Mouse (Mus musculus): ENCODE measurements around the gene Paqr8. TPM values are rescaled to one million over a fixed set of nuclear protein-coding genes. Genes with fewer than 3 reads are reported as not detected.

Paqr8 gene
- polyA plus RNA-seq, 1 experiment from 2014 or later, result 2.1 TPM

DNA sequence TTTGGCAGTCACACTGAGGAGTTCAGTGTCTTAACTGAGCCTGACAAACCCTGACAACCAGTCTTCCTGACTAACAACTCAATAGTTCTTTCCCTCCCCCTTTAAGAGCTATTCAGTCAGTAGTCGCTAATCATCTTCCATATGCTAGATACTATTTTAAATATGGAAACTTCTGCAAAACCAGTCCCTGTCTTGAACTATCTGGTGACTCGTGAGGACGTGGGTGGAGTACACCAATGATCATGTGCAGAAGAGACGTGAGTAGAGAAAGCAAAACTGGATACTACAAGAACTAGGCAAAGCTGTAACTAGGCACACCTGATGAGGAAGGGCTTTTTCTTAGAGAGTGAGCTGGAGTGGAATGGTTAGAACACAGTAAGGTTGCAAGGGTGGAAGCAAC lies 35.5 kb downstream of the Paqr8 start:
- no peak for ATAC-seq (replicated peaks; ENCODE audit: low FRiP score, low read depth)
- Histone ChIP-seq H3K4me3 (replicated peaks; ENCODE audit: low read depth, low read length) (no peak overlapping the region), H3K27ac (no peak overlapping the region), H3K9ac (ENCODE audit: low read depth, low read length) (no peak overlapping the region), H3K4me2 (ENCODE audit: low read length) (no peak overlapping the region), H3K9me3 (replicated peaks; ENCODE audit: low read length) (no peaks in the 10 kb centered on the region), H3K36me3 (ENCODE audit: insufficient read depth, low read length) (no peaks in the 10 kb centered on the region), H3K4me1 (replicated peaks; ENCODE audit: insufficient read depth, low read length) (no peaks in the 10 kb centered on the region), H3K27me3 (ENCODE audit: insufficient read depth, low read length) (no peaks in the 10 kb centered on the region)
- no peak for DNase-seq (ENCODE audit: low spot score)
- TF ChIP-seq CTCF (IDR thresholded peaks at IDR 0.05; ENCODE audit: low read depth), result no peak
- 91% methylated on average over 4 of the region's 4 CpGs for WGBS

DNA sequence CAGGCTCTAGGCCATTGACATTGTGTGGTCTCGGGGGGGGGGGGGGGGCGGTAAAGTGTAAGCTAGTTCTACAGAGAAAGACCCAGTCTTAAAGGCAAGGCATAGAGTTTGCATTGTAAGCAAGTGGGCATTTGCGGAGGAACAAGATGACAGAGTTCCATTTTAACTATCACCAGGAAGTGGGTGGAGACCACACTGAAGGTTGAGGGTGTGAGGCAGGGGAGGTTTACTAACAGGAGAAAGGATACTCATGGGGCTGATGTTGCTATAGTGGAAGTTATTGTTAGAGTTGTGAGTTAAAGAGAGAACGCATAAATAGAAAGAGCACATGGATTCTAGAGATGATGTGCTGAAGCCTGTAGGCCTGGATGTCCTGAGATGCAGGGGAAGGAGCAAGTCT lies 36.0 kb downstream of the Paqr8 start:
- H3K36me3 ChIP-seq (ENCODE audit: insufficient read depth, low read length), result no peaks in the 10 kb centered on the region
- no peak overlapping the region for H3K4me3 ChIP-seq (replicated peaks; ENCODE audit: low read depth, low read length)
- no peaks in the 10 kb centered on the region for H3K4me1 ChIP-seq (replicated peaks; ENCODE audit: insufficient read depth, low read length)
- H3K9me3 ChIP-seq (replicated peaks; ENCODE audit: low read length), result no peaks in the 10 kb centered on the region
- DNase-seq (ENCODE audit: low spot score) (no peak), ATAC-seq (replicated peaks; ENCODE audit: low FRiP score, low read depth) (no peak)
- no peak overlapping the region for H3K27ac ChIP-seq
- H3K27me3 ChIP-seq (ENCODE audit: insufficient read depth, low read length), result no peaks in the 10 kb centered on the region
- no peak overlapping the region for H3K4me2 ChIP-seq (ENCODE audit: low read length)
- TF ChIP-seq CTCF (IDR thresholded peaks at IDR 0.05; ENCODE audit: low read depth), result no peak
- H3K9ac ChIP-seq (ENCODE audit: low read depth, low read length), result no peak overlapping the region
- 93% methylated on average over 3 of the region's 4 CpGs for WGBS

DNA sequence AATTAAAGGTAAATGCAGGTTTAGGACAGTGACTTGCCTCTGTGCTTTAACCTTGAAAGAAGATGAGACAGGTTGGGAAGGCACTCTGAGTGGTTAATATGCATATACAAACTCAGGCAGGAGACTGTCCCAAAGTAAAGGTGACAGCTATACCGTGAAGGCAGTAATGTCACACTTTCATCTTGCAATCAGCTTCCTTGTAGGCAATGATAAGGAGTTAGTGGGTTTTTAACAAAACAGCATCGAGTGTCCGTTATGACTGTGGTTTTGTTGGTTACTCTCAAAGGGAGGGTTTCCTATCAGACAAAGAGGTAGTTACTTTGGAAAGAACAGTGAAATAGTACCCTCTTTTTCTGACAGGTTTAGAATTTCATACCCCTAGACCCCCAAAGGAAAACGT lies 38.1 kb downstream of the Paqr8 start:
- Histone ChIP-seq H3K4me2 (ENCODE audit: low read length) (no peak overlapping the region), H3K27ac (no peak overlapping the region), H3K4me1 (replicated peaks; ENCODE audit: insufficient read depth, low read length) (no peaks in the 10 kb centered on the region), H3K36me3 (ENCODE audit: insufficient read depth, low read length) (no peaks in the 10 kb centered on the region), H3K27me3 (ENCODE audit: insufficient read depth, low read length) (no peaks in the 10 kb centered on the region), H3K4me3 (replicated peaks; ENCODE audit: low read depth, low read length) (no peak overlapping the region), H3K9ac (ENCODE audit: low read depth, low read length) (no peak overlapping the region), H3K9me3 (replicated peaks; ENCODE audit: low read length) (no peaks in the 10 kb centered on the region)
- no peak for TF ChIP-seq CTCF (IDR thresholded peaks at IDR 0.05; ENCODE audit: low read depth)
- ATAC-seq (replicated peaks; ENCODE audit: low FRiP score, low read depth) (no peak), DNase-seq (ENCODE audit: low spot score) (no peak)
- WGBS, result 29% methylated on average over 4 of the region's 4 CpGs

DNA sequence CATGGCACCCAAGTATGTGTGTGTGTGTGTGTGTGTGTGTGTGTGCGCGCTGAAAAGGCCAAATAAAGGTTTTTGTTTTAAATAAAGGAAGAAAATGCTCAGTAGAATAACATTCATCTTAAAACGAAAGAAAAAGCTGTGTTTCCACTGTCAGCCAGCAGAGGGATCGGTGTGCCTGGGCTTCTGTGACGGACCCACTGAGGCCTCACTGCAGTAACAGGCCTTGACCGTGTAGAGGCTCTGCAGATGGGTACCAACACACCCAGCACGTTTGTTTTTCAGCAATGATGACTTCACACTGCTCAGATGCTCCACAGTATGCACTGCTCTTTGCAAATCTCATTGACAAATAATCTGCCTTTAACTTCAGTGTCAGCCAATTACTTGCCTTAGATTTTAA lies 43.1 kb downstream of the Paqr8 start:
- H3K4me2 ChIP-seq (ENCODE audit: low read length), result no peak overlapping the region
- H3K4me3 ChIP-seq (replicated peaks; ENCODE audit: low read depth, low read length), result no peak overlapping the region
- no peak overlapping the region for H3K9ac ChIP-seq (ENCODE audit: low read depth, low read length)
- no peaks in the 10 kb centered on the region for H3K4me1 ChIP-seq (replicated peaks; ENCODE audit: insufficient read depth, low read length)
- TF ChIP-seq CTCF (IDR thresholded peaks at IDR 0.05; ENCODE audit: low read depth), result peak; percentile 84
- no peaks in the 10 kb centered on the region for H3K36me3 ChIP-seq (ENCODE audit: insufficient read depth, low read length)
- ATAC-seq (replicated peaks; ENCODE audit: low FRiP score, low read depth), result peak; percentile 84; the same call in 1 of the 2 replicates
- H3K27ac ChIP-seq, result no peak overlapping the region
- H3K9me3 ChIP-seq (replicated peaks; ENCODE audit: low read length), result no peaks in the 10 kb centered on the region
- no peaks in the 10 kb centered on the region for H3K27me3 ChIP-seq (ENCODE audit: insufficient read depth, low read length)
- 20% methylated on average over 7 of the region's 7 CpGs for WGBS
- DNase-seq (ENCODE audit: low spot score), result peak; percentile 81

DNA sequence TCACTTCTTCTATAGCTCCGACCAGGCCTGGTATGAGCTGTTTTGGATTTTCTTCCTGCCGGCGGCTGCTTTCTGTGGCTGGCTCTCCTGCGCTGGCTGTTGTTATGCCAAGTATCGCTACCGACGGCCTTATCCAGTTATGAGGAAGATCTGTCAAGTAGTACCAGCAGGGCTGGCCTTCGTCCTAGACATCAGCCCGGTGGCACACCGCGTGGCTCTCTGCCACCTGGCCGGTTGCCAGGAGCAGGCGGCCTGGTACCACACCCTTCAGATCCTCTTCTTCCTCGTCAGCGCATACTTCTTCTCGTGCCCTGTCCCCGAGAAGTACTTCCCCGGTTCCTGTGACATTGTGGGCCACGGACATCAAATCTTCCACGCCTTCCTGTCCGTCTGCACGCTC lies 44.7 kb downstream of the Paqr8 start:
- Histone ChIP-seq H3K36me3 (ENCODE audit: insufficient read depth, low read length) (no peaks in the 10 kb centered on the region), H3K9me3 (replicated peaks; ENCODE audit: low read length) (no peaks in the 10 kb centered on the region), H3K27ac (no peak overlapping the region), H3K4me2 (ENCODE audit: low read length) (no peak overlapping the region), H3K27me3 (ENCODE audit: insufficient read depth, low read length) (no peaks in the 10 kb centered on the region), H3K9ac (ENCODE audit: low read depth, low read length) (no peak overlapping the region), H3K4me3 (replicated peaks; ENCODE audit: low read depth, low read length) (no peak overlapping the region), H3K4me1 (replicated peaks; ENCODE audit: insufficient read depth, low read length) (no peaks in the 10 kb centered on the region)
- 92% methylated on average over 22 of the region's 22 CpGs for WGBS
- DNase-seq (ENCODE audit: low spot score) (no peak), ATAC-seq (replicated peaks; ENCODE audit: low FRiP score, low read depth) (no peak)
- no peak for TF ChIP-seq CTCF (IDR thresholded peaks at IDR 0.05; ENCODE audit: low read depth)

DNA sequence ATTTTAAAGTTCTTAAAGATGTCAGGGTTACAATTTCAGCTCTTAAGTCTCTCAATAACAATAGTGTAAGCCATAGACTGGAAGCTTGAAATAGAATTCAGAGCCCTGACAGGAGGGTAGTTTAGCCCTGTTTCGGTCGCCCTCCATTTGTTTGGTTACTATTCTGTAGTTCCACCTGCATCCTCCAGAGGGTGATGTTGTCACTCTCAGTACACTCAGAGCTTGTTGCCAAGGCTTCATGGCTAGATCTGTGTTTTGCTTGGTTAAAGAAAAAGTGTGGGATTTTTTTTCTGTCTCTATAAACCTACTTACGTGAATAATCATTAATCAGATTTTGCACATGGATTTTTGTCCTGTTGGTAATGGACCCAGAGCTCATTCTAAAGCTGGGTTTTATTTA lies 48.6 kb downstream of the Paqr8 start:
- DNase-seq (ENCODE audit: low spot score) (peak; percentile 87), ATAC-seq (replicated peaks; ENCODE audit: low FRiP score, low read depth) (no peak)
- Histone ChIP-seq H3K9me3 (replicated peaks; ENCODE audit: low read length) (no peaks in the 10 kb centered on the region), H3K4me3 (replicated peaks; ENCODE audit: low read depth, low read length) (no peak overlapping the region), H3K27me3 (ENCODE audit: insufficient read depth, low read length) (no peaks in the 10 kb centered on the region), H3K27ac (no peak overlapping the region), H3K4me1 (replicated peaks; ENCODE audit: insufficient read depth, low read length) (no peaks in the 10 kb centered on the region), H3K9ac (ENCODE audit: low read depth, low read length) (no peak overlapping the region), H3K36me3 (ENCODE audit: insufficient read depth, low read length) (no peaks in the 10 kb centered on the region), H3K4me2 (ENCODE audit: low read length) (no peak overlapping the region)
- WGBS, result 27% methylated on average over 3 of the region's 3 CpGs
- TF ChIP-seq CTCF (IDR thresholded peaks at IDR 0.05; ENCODE audit: low read depth), result peak; percentile 94

DNA sequence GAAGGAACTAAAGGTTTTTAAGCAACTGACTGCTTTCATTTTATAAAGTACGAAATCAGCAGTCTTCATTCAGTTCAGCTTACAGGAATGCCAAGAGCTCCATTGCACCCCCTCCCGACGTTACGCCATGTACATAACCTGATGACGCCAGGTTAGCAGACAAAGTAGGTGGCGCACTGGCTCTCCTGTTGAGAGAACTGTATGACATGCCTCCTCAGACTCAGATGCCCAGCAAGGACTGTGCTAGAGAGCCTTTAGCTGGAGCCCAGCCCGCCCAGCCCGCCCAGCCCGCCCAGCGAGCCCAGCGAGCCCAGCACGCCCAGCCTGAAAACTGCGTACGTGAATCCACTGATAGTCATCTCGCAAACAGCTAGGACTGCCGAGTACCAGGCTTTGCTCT lies 49.7 kb downstream of the Paqr8 start:
- H3K4me2 ChIP-seq (ENCODE audit: low read length), result no peak overlapping the region
- TF ChIP-seq CTCF (IDR thresholded peaks at IDR 0.05; ENCODE audit: low read depth), result peak; percentile 36; the same call in 1 of the 2 replicates
- H3K9me3 ChIP-seq (replicated peaks; ENCODE audit: low read length), result no peaks in the 10 kb centered on the region
- no peak for DNase-seq (ENCODE audit: low spot score)
- no peaks in the 10 kb centered on the region for H3K36me3 ChIP-seq (ENCODE audit: insufficient read depth, low read length)
- ATAC-seq (replicated peaks; ENCODE audit: low FRiP score, low read depth), result no peak; the same call in 1 of the 2 replicates
- no peak overlapping the region for H3K9ac ChIP-seq (ENCODE audit: low read depth, low read length)
- no peaks in the 10 kb centered on the region for H3K4me1 ChIP-seq (replicated peaks; ENCODE audit: insufficient read depth, low read length)
- no peak overlapping the region for H3K4me3 ChIP-seq (replicated peaks; ENCODE audit: low read depth, low read length)
- H3K27ac ChIP-seq, result no peak overlapping the region
- H3K27me3 ChIP-seq (ENCODE audit: insufficient read depth, low read length), result no peaks in the 10 kb centered on the region
- WGBS, result 64% methylated on average over 16 of the region's 16 CpGs
